Mouse (Mus musculus) testis, postnatal 14 days (tissue): Measurements from ENCODE around the gene Ly6g6f.

Experiments
- DNase-seq: peaks from one replicate; pipeline ENCODE4 v3.0.0; 2021; ENCODE audit warnings: low spot score

Gene Ly6g6f

GRCm38 (mm10) chr17:35077786-35078233, 7.6 kb downstream of the Ly6g6f start, which contains the start of gene Ly6g6d:
TSS of gene Ly6g6d (minus strand) at chr17:35078065.
- DNase-seq, result no peak

- DNase-seq, result no peak
Measured at GRCm38 (mm10) chr17:35077285-35077684, 8.1 kb downstream of the Ly6g6f start.

- DNase-seq, result no peak
Measured at GRCm38 (mm10) chr17:35076507-35077176, 8.8 kb downstream of the Ly6g6f start, which contains the start of gene Ly6g6e. TSS of gene Ly6g6e (plus strand) at chr17:35076902.

- no peak for DNase-seq
Measured at GRCm38 (mm10) chr17:35074097-35074496, 11.3 kb downstream of the Ly6g6f start.

GRCm38 (mm10) chr17:35071454-35071853, 14.0 kb downstream of the Ly6g6f start:
- no peak for DNase-seq

- DNase-seq, result no peak
Measured at GRCm38 (mm10) chr17:35070556-35071229, 14.7 kb downstream of the Ly6g6f start.

- no peak for DNase-seq
Measured at GRCm38 (mm10) chr17:35068213-35068914, 17.0 kb downstream of the Ly6g6f start.

GRCm38 (mm10) chr17:35066084-35066483, 19.3 kb downstream of the Ly6g6f start, which contains the start of gene Mpig6b:
TSS of gene Mpig6b (minus strand) at chr17:35066184.
- no peak for DNase-seq

GRCm38 (mm10) chr17:35064951-35065947, 20.2 kb downstream of the Ly6g6f start, which contains the start of gene Ly6g6c:
TSS of gene Ly6g6c (plus strand) at chr17:35065388.
- peak; percentile 52 for DNase-seq

GRCm38 (mm10) chr17:35064378-35064877, 21.0 kb downstream of the Ly6g6f start:
- DNase-seq, result no peak

GRCm38 (mm10) chr17:35063466-35063865, 21.9 kb downstream of the Ly6g6f start:
- DNase-seq, result peak; percentile 77

GRCm38 (mm10) chr17:35061299-35061698, 24.1 kb downstream of the Ly6g6f start:
- no peak for DNase-seq

- no peak for DNase-seq
Measured at GRCm38 (mm10) chr17:35060737-35061297, 24.6 kb downstream of the Ly6g6f start.

GRCm38 (mm10) chr17:35060071-35060470, 25.3 kb downstream of the Ly6g6f start:
- no peak for DNase-seq

GRCm38 (mm10) chr17:35058911-35059892, 26.2 kb downstream of the Ly6g6f start, which contains the start of gene Ddah2:
TSS of gene Ddah2 (plus strand) at chr17:35059035.
- DNase-seq, result peak; percentile 83

GRCm38 (mm10) chr17:35058316-35058715, 27.1 kb downstream of the Ly6g6f start:
- DNase-seq, result no peak

- DNase-seq, result no peak
Measured at GRCm38 (mm10) chr17:35057090-35057489, 28.3 kb downstream of the Ly6g6f start.

GRCm38 (mm10) chr17:35055691-35056495, 29.5 kb downstream of the Ly6g6f start:
- DNase-seq, result no peak
